Mouse (Mus musculus): ENCODE data around the gene Oas3. TPM values are rescaled to one million over a fixed set of nuclear protein-coding genes. Genes with fewer than 3 reads are reported as not detected.
A peak's percentile ranks its signal among the peaks of the same experiment; 100 is the strongest.

Oas3 gene
- polyA plus RNA-seq, 1 experiment from 2014 or later = 0.15 TPM

DNA sequence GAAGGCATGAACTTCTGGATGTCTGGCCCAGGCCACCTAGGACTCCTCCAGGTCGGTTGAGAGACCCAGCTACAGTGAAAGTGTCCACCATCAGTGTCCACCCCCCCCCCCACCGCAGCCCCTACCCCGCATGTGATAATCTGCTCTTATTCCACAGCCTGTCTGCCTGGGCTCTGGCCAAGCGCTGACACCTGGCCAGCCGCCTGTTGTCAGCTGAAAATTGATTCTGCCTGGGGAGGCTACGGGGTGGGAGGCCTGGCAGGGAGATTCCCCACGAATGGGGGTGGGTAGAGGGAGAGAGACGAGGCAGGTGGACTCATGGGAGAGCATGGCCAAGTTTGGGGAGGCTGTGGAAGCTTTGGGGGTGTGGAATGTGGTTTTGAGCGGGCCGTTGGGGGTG lies 60.3 kb downstream of the Oas3 start:
- Histone ChIP-seq H3K4me1 (replicated peaks; ENCODE audit: control insufficient read depth, insufficient read depth, low read length) (no peaks in the 10 kb centered on the region), H3K4me3 (ENCODE audit: low read depth, low read length) (no peak overlapping the region), H3K27ac (ENCODE audit: low read depth, low read length) (no peak overlapping the region), H3K27me3 (ENCODE audit: control insufficient read depth, insufficient read depth, low read length) (peaks cover 12% of the 10 kb centered on the region), H3K9me3 (ENCODE audit: control insufficient read depth, low read length) (no peaks in the 10 kb centered on the region), H3K36me3 (ENCODE audit: control insufficient read depth, insufficient read depth, low read length) (no peaks in the 10 kb centered on the region), H3K4me2 (replicated peaks; ENCODE audit: low read depth, low read length) (no peak overlapping the region), H3K9ac (ENCODE audit: low read depth, low read length) (no peak overlapping the region)
- 75% methylated on average over 10 of the region's 10 CpGs for WGBS
- DNase-seq (ENCODE audit: low spot score) (no peak), ATAC-seq (ENCODE audit: low FRiP score) (no peak)

DNA sequence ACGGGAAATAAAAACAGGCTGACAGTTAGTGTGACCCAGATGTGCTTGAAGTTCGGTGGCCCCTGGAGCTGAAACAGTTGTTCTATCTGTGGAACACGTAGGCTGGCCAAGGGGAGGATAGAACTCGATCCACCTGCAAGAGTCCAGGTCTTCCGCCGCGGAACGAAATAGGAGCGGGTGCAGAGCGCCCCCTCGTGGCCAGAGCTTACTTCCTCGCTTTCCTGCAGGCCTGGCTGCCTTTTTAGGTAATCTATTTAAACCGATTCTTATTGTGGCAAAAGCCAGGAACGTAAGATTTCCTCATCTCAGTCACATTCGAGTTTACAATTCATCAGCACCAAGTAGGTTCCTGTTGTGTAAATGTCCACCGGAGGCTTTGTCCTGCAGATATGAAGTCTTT lies 63.1 kb downstream of the Oas3 start:
- no peak overlapping the region for H3K4me3 ChIP-seq (ENCODE audit: low read depth, low read length)
- no peak overlapping the region for H3K9ac ChIP-seq (ENCODE audit: low read depth, low read length)
- H3K27ac ChIP-seq (ENCODE audit: low read depth, low read length) = no peak overlapping the region
- ATAC-seq (ENCODE audit: low FRiP score) = no peak
- no peak overlapping the region for H3K4me2 ChIP-seq (replicated peaks; ENCODE audit: low read depth, low read length)
- DNase-seq (ENCODE audit: low spot score) = peak; percentile 90
- H3K4me1 ChIP-seq (replicated peaks; ENCODE audit: control insufficient read depth, insufficient read depth, low read length) = peaks cover 11% of the 10 kb centered on the region
- no peaks in the 10 kb centered on the region for H3K36me3 ChIP-seq (ENCODE audit: control insufficient read depth, insufficient read depth, low read length)
- WGBS = 4% methylated on average over 16 of the region's 16 CpGs
- peaks cover 36% of the 10 kb centered on the region for H3K27me3 ChIP-seq (ENCODE audit: control insufficient read depth, insufficient read depth, low read length)
- no peaks in the 10 kb centered on the region for H3K9me3 ChIP-seq (ENCODE audit: control insufficient read depth, low read length)

- no peak overlapping the region for H3K27ac ChIP-seq (ENCODE audit: low read depth, low read length)
- H3K27me3 ChIP-seq (ENCODE audit: control insufficient read depth, insufficient read depth, low read length) = peaks cover 42% of the 10 kb centered on the region
- H3K9ac ChIP-seq (ENCODE audit: low read depth, low read length) = no peak overlapping the region
- H3K4me1 ChIP-seq (replicated peaks; ENCODE audit: control insufficient read depth, insufficient read depth, low read length) = peaks cover 11% of the 10 kb centered on the region
- no peaks in the 10 kb centered on the region for H3K36me3 ChIP-seq (ENCODE audit: control insufficient read depth, insufficient read depth, low read length)
- no peak overlapping the region for H3K4me2 ChIP-seq (replicated peaks; ENCODE audit: low read depth, low read length)
- no peak for ATAC-seq (ENCODE audit: low FRiP score)
- H3K9me3 ChIP-seq (ENCODE audit: control insufficient read depth, low read length) = no peaks in the 10 kb centered on the region
- H3K4me3 ChIP-seq (ENCODE audit: low read depth, low read length) = no peak overlapping the region
- DNase-seq (ENCODE audit: low spot score) = no peak
- WGBS = 65% methylated on average over 8 of the region's 8 CpGs
Measured at GRCm38 (mm10) chr5:120712721-120713120, 64.7 kb downstream of the Oas3 start.

- WGBS = 35% methylated on average over 3 of the region's 3 CpGs
- Histone ChIP-seq H3K4me2 (replicated peaks; ENCODE audit: low read depth, low read length) (peak within 1 kb of the TSS; percentile 92), H3K27me3 (ENCODE audit: control insufficient read depth, insufficient read depth, low read length) (peaks cover 42% of the 10 kb centered on the region), H3K9me3 (ENCODE audit: control insufficient read depth, low read length) (no peaks in the 10 kb centered on the region), H3K9ac (ENCODE audit: low read depth, low read length) (peak within 1 kb of the TSS; percentile 65), H3K4me1 (replicated peaks; ENCODE audit: control insufficient read depth, insufficient read depth, low read length) (peaks cover 11% of the 10 kb centered on the region), H3K36me3 (ENCODE audit: control insufficient read depth, insufficient read depth, low read length) (no peaks in the 10 kb centered on the region), H3K27ac (ENCODE audit: low read depth, low read length) (peak within 1 kb of the TSS; percentile 42), H3K4me3 (ENCODE audit: low read depth, low read length) (peak within 1 kb of the TSS; percentile 54)
- ATAC-seq (ENCODE audit: low FRiP score) = no peak
- DNase-seq (ENCODE audit: low spot score) = no peak
Measured at GRCm38 (mm10) chr5:120711827-120712226, 65.6 kb downstream of the Oas3 start, which contains the start of gene Dtx1. Gene Dtx1 (minus strand): TSS chr5:120711927.

- H3K9me3 ChIP-seq (ENCODE audit: control insufficient read depth, low read length) = no peaks in the 10 kb centered on the region
- DNase-seq (ENCODE audit: low spot score) (no peak), ATAC-seq (ENCODE audit: low FRiP score) (no peak)
- peak overlapping the region; percentile 42; the same call in 1 of the 2 replicates for H3K27ac ChIP-seq (ENCODE audit: low read depth, low read length)
- H3K4me1 ChIP-seq (replicated peaks; ENCODE audit: control insufficient read depth, insufficient read depth, low read length) = peaks cover 11% of the 10 kb centered on the region
- WGBS = 2% methylated on average over 22 of the region's 43 CpGs
- H3K9ac ChIP-seq (ENCODE audit: low read depth, low read length) = peak overlapping the region; percentile 65
- H3K27me3 ChIP-seq (ENCODE audit: control insufficient read depth, insufficient read depth, low read length) = peaks cover 42% of the 10 kb centered on the region
- peak overlapping the region; percentile 54 for H3K4me3 ChIP-seq (ENCODE audit: low read depth, low read length)
- peak overlapping the region; percentile 92 for H3K4me2 ChIP-seq (replicated peaks; ENCODE audit: low read depth, low read length)
- no peaks in the 10 kb centered on the region for H3K36me3 ChIP-seq (ENCODE audit: control insufficient read depth, insufficient read depth, low read length)
Measured at GRCm38 (mm10) chr5:120711416-120711815, 66.0 kb downstream of the Oas3 start.

GRCm38 (mm10) chr5:120710826-120711248 lies 66.6 kb downstream of the Oas3 start:
- H3K36me3 ChIP-seq (ENCODE audit: control insufficient read depth, insufficient read depth, low read length) = no peaks in the 10 kb centered on the region
- H3K9ac ChIP-seq (ENCODE audit: low read depth, low read length) = peak overlapping the region; percentile 65
- no peaks in the 10 kb centered on the region for H3K9me3 ChIP-seq (ENCODE audit: control insufficient read depth, low read length)
- peaks cover 11% of the 10 kb centered on the region for H3K4me1 ChIP-seq (replicated peaks; ENCODE audit: control insufficient read depth, insufficient read depth, low read length)
- H3K4me2 ChIP-seq (replicated peaks; ENCODE audit: low read depth, low read length) = peak overlapping the region; percentile 92
- peak; percentile 44 for DNase-seq (ENCODE audit: low spot score)
- ATAC-seq (ENCODE audit: low FRiP score) = peak; percentile 25; the same call in 1 of the 2 replicates
- H3K27me3 ChIP-seq (ENCODE audit: control insufficient read depth, insufficient read depth, low read length) = peaks cover 42% of the 10 kb centered on the region
- WGBS = under 1% methylated on average over 24 of the region's 34 CpGs
- peak overlapping the region; percentile 42 for H3K27ac ChIP-seq (ENCODE audit: low read depth, low read length)
- peak overlapping the region; percentile 54 for H3K4me3 ChIP-seq (ENCODE audit: low read depth, low read length)

- no peaks in the 10 kb centered on the region for H3K9me3 ChIP-seq (ENCODE audit: control insufficient read depth, low read length)
- ATAC-seq (ENCODE audit: low FRiP score) (peak; percentile 16; the same call in 1 of the 2 replicates), DNase-seq (ENCODE audit: low spot score) (peak; percentile 65)
- H3K36me3 ChIP-seq (ENCODE audit: control insufficient read depth, insufficient read depth, low read length) = no peaks in the 10 kb centered on the region
- H3K27me3 ChIP-seq (ENCODE audit: control insufficient read depth, insufficient read depth, low read length) = peaks cover 42% of the 10 kb centered on the region
- H3K27ac ChIP-seq (ENCODE audit: low read depth, low read length) = peak overlapping the region; percentile 42; the same call in 1 of the 2 replicates
- peak overlapping the region; percentile 92 for H3K4me2 ChIP-seq (replicated peaks; ENCODE audit: low read depth, low read length)
- H3K4me1 ChIP-seq (replicated peaks; ENCODE audit: control insufficient read depth, insufficient read depth, low read length) = peaks cover 11% of the 10 kb centered on the region
- 4% methylated on average over 37 of the region's 40 CpGs for WGBS
- H3K9ac ChIP-seq (ENCODE audit: low read depth, low read length) = peak overlapping the region; percentile 65
- peak overlapping the region; percentile 54 for H3K4me3 ChIP-seq (ENCODE audit: low read depth, low read length)
Measured at GRCm38 (mm10) chr5:120710161-120710825, 67.2 kb downstream of the Oas3 start.

- peaks cover 29% of the 10 kb centered on the region for H3K27me3 ChIP-seq (ENCODE audit: control insufficient read depth, insufficient read depth, low read length)
- H3K9ac ChIP-seq (ENCODE audit: low read depth, low read length) = 0 out of 2 replicates have a peak overlapping the region, but pooled peaks have one; percentile 32
- 34% methylated on average over 13 of the region's 13 CpGs for WGBS
- H3K4me3 ChIP-seq (ENCODE audit: low read depth, low read length) = peak overlapping the region; percentile 20
- peaks cover 11% of the 10 kb centered on the region for H3K4me1 ChIP-seq (replicated peaks; ENCODE audit: control insufficient read depth, insufficient read depth, low read length)
- no peak for ATAC-seq (ENCODE audit: low FRiP score)
- no peak for DNase-seq (ENCODE audit: low spot score)
- H3K9me3 ChIP-seq (ENCODE audit: control insufficient read depth, low read length) = no peaks in the 10 kb centered on the region
- no peak overlapping the region for H3K27ac ChIP-seq (ENCODE audit: low read depth, low read length)
- peak overlapping the region; percentile 49 for H3K4me2 ChIP-seq (replicated peaks; ENCODE audit: low read depth, low read length)
- no peaks in the 10 kb centered on the region for H3K36me3 ChIP-seq (ENCODE audit: control insufficient read depth, insufficient read depth, low read length)
Measured at GRCm38 (mm10) chr5:120706976-120707375, 70.5 kb downstream of the Oas3 start.

GRCm38 (mm10) chr5:120706541-120706940 lies 70.9 kb downstream of the Oas3 start:
- H3K36me3 ChIP-seq (ENCODE audit: control insufficient read depth, insufficient read depth, low read length) = no peaks in the 10 kb centered on the region
- 1% methylated on average over 16 of the region's 16 CpGs for WGBS
- peaks cover 11% of the 10 kb centered on the region for H3K4me1 ChIP-seq (replicated peaks; ENCODE audit: control insufficient read depth, insufficient read depth, low read length)
- peak overlapping the region; percentile 49 for H3K4me2 ChIP-seq (replicated peaks; ENCODE audit: low read depth, low read length)
- 0 out of 2 replicates have a peak overlapping the region, but pooled peaks have one; percentile 32 for H3K9ac ChIP-seq (ENCODE audit: low read depth, low read length)
- ATAC-seq (ENCODE audit: low FRiP score) (no peak), DNase-seq (ENCODE audit: low spot score) (peak; percentile 54)
- no peak overlapping the region for H3K27ac ChIP-seq (ENCODE audit: low read depth, low read length)
- peak overlapping the region; percentile 20 for H3K4me3 ChIP-seq (ENCODE audit: low read depth, low read length)
- H3K9me3 ChIP-seq (ENCODE audit: control insufficient read depth, low read length) = no peaks in the 10 kb centered on the region
- peaks cover 25% of the 10 kb centered on the region for H3K27me3 ChIP-seq (ENCODE audit: control insufficient read depth, insufficient read depth, low read length)

Data from hindbrain, embryonic 11.5 days (tissue).